Mouse (Mus musculus): ENCODE measurements at regions not wholly inside any gene's neighbourhood (a gene's known extent, or its start where the extent isn't known, plus 50 kb on each side); places are given as distances from the start of the nearest gene placed in this dataset.
A peak's percentile ranks its signal among the peaks of the same experiment; 100 is the strongest.

- Histone ChIP-seq H3K4me3 (ENCODE audit: low read depth, low read length) (no peak overlapping the region), H3K27me3 (ENCODE audit: control insufficient read depth, insufficient read depth, low read length) (no peaks in the 10 kb centered on the region), H3K4me1 (replicated peaks; ENCODE audit: control insufficient read depth, insufficient read depth, low read length) (no peaks in the 10 kb centered on the region), H3K9me3 (ENCODE audit: control insufficient read depth, low read length) (no peaks in the 10 kb centered on the region), H3K27ac (ENCODE audit: low read depth, low read length) (no peak overlapping the region), H3K4me2 (replicated peaks; ENCODE audit: low read depth, low read length) (no peak overlapping the region), H3K9ac (ENCODE audit: low read depth, low read length) (no peak overlapping the region), H3K36me3 (ENCODE audit: control insufficient read depth, insufficient read depth, low read length) (no peaks in the 10 kb centered on the region)
- ATAC-seq (ENCODE audit: low FRiP score) (no peak), DNase-seq (ENCODE audit: low spot score) (no peak)
- WGBS = 73% methylated on average over 12 of the region's 12 CpGs
Observed at GRCm38 (mm10) chr6:126374970-126375620, 160.1 kb downstream of the Kcna5 start.

- Histone ChIP-seq H3K9ac (ENCODE audit: low read depth, low read length) (no peak overlapping the region), H3K4me3 (ENCODE audit: low read depth, low read length) (no peak overlapping the region), H3K4me2 (replicated peaks; ENCODE audit: low read depth, low read length) (no peak overlapping the region), H3K27ac (ENCODE audit: low read depth, low read length) (no peak overlapping the region), H3K36me3 (ENCODE audit: control insufficient read depth, insufficient read depth, low read length) (no peaks in the 10 kb centered on the region), H3K27me3 (ENCODE audit: control insufficient read depth, insufficient read depth, low read length) (no peaks in the 10 kb centered on the region), H3K9me3 (ENCODE audit: control insufficient read depth, low read length) (no peaks in the 10 kb centered on the region), H3K4me1 (replicated peaks; ENCODE audit: control insufficient read depth, insufficient read depth, low read length) (no peaks in the 10 kb centered on the region)
- DNase-seq (ENCODE audit: low spot score) (peak; percentile 75), ATAC-seq (ENCODE audit: low FRiP score) (peak; percentile 53; the same call in 1 of the 2 replicates)
- 66% methylated on average over 5 of the region's 5 CpGs for WGBS
Observed at GRCm38 (mm10) chr6:126371971-126372370, 163.2 kb downstream of the Kcna5 start.

- 82% methylated on average over 2 of the region's 2 CpGs for WGBS
- Histone ChIP-seq H3K4me3 (ENCODE audit: low read depth, low read length) (no peak overlapping the region), H3K27ac (ENCODE audit: low read depth, low read length) (no peak overlapping the region), H3K36me3 (ENCODE audit: control insufficient read depth, insufficient read depth, low read length) (no peaks in the 10 kb centered on the region), H3K9me3 (ENCODE audit: control insufficient read depth, low read length) (no peaks in the 10 kb centered on the region), H3K27me3 (ENCODE audit: control insufficient read depth, insufficient read depth, low read length) (no peaks in the 10 kb centered on the region), H3K4me2 (replicated peaks; ENCODE audit: low read depth, low read length) (no peak overlapping the region), H3K9ac (ENCODE audit: low read depth, low read length) (no peak overlapping the region), H3K4me1 (replicated peaks; ENCODE audit: control insufficient read depth, insufficient read depth, low read length) (no peaks in the 10 kb centered on the region)
- DNase-seq (ENCODE audit: low spot score) (no peak), ATAC-seq (ENCODE audit: low FRiP score) (no peak)
Observed at GRCm38 (mm10) chr6:126371489-126371888, 163.7 kb downstream of the Kcna5 start.

- 90% methylated on average over 8 of the region's 8 CpGs for WGBS
Observed at GRCm38 (mm10) chr6:126365495-126365894, 169.7 kb downstream of the Kcna5 start.

GRCm38 (mm10) chr6:126362331-126362730 is 172.9 kb downstream of the Kcna5 start:
- H3K9ac ChIP-seq (ENCODE audit: low read depth, low read length) = no peak overlapping the region
- ATAC-seq (ENCODE audit: low FRiP score) (no peak), DNase-seq (ENCODE audit: low spot score) (no peak)
- no peak overlapping the region for H3K4me3 ChIP-seq (ENCODE audit: low read depth, low read length)
- no peak overlapping the region for H3K4me2 ChIP-seq (replicated peaks; ENCODE audit: low read depth, low read length)
- WGBS = 81% methylated on average over 3 of the region's 3 CpGs
- H3K36me3 ChIP-seq (ENCODE audit: control insufficient read depth, insufficient read depth, low read length) = no peaks in the 10 kb centered on the region
- H3K9me3 ChIP-seq (ENCODE audit: control insufficient read depth, low read length) = no peaks in the 10 kb centered on the region
- no peaks in the 10 kb centered on the region for H3K27me3 ChIP-seq (ENCODE audit: control insufficient read depth, insufficient read depth, low read length)
- no peak overlapping the region for H3K27ac ChIP-seq (ENCODE audit: low read depth, low read length)
- H3K4me1 ChIP-seq (replicated peaks; ENCODE audit: control insufficient read depth, insufficient read depth, low read length) = no peaks in the 10 kb centered on the region

More at GRCm38 (mm10) chr6:126365495-126365894, 169.7 kb downstream of the Kcna5 start:
- Histone ChIP-seq H3K4me2 (replicated peaks; ENCODE audit: low read depth, low read length) (no peak overlapping the region), H3K36me3 (ENCODE audit: control insufficient read depth, insufficient read depth, low read length) (no peaks in the 10 kb centered on the region), H3K4me3 (ENCODE audit: low read depth, low read length) (no peak overlapping the region), H3K9me3 (ENCODE audit: control insufficient read depth, low read length) (no peaks in the 10 kb centered on the region), H3K27me3 (ENCODE audit: control insufficient read depth, insufficient read depth, low read length) (no peaks in the 10 kb centered on the region), H3K4me1 (replicated peaks; ENCODE audit: control insufficient read depth, insufficient read depth, low read length) (no peaks in the 10 kb centered on the region), H3K27ac (ENCODE audit: low read depth, low read length) (no peak overlapping the region), H3K9ac (ENCODE audit: low read depth, low read length) (no peak overlapping the region)
- DNase-seq (ENCODE audit: low spot score) = no peak
- no peak for ATAC-seq (ENCODE audit: low FRiP score)

- no peaks in the 10 kb centered on the region for H3K4me1 ChIP-seq (replicated peaks; ENCODE audit: control insufficient read depth, insufficient read depth, low read length)
- H3K36me3 ChIP-seq (ENCODE audit: control insufficient read depth, insufficient read depth, low read length) = no peaks in the 10 kb centered on the region
- WGBS = 46% methylated on average over 2 of the region's 2 CpGs
- no peak overlapping the region for H3K4me2 ChIP-seq (replicated peaks; ENCODE audit: low read depth, low read length)
- no peaks in the 10 kb centered on the region for H3K9me3 ChIP-seq (ENCODE audit: control insufficient read depth, low read length)
- no peaks in the 10 kb centered on the region for H3K27me3 ChIP-seq (ENCODE audit: control insufficient read depth, insufficient read depth, low read length)
- H3K27ac ChIP-seq (ENCODE audit: low read depth, low read length) = no peak overlapping the region
- DNase-seq (ENCODE audit: low spot score) = no peak
- no peak overlapping the region for H3K4me3 ChIP-seq (ENCODE audit: low read depth, low read length)
- H3K9ac ChIP-seq (ENCODE audit: low read depth, low read length) = no peak overlapping the region
- ATAC-seq (ENCODE audit: low FRiP score) = no peak
Observed at GRCm38 (mm10) chr6:126353346-126353745, 181.9 kb downstream of the Kcna5 start.

GRCm38 (mm10) chr6:126350476-126350875 is 183.8 kb upstream of the Ntf3 start:
- no peak overlapping the region for H3K4me3 ChIP-seq (ENCODE audit: low read depth, low read length)
- no peaks in the 10 kb centered on the region for H3K4me1 ChIP-seq (replicated peaks; ENCODE audit: control insufficient read depth, insufficient read depth, low read length)
- H3K9ac ChIP-seq (ENCODE audit: low read depth, low read length) = no peak overlapping the region
- H3K4me2 ChIP-seq (replicated peaks; ENCODE audit: low read depth, low read length) = no peak overlapping the region
- no peaks in the 10 kb centered on the region for H3K9me3 ChIP-seq (ENCODE audit: control insufficient read depth, low read length)
- no peaks in the 10 kb centered on the region for H3K27me3 ChIP-seq (ENCODE audit: control insufficient read depth, insufficient read depth, low read length)
- H3K27ac ChIP-seq (ENCODE audit: low read depth, low read length) = no peak overlapping the region
- no peaks in the 10 kb centered on the region for H3K36me3 ChIP-seq (ENCODE audit: control insufficient read depth, insufficient read depth, low read length)
- WGBS = 74% methylated on average over 2 of the region's 2 CpGs
- DNase-seq (ENCODE audit: low spot score) (no peak), ATAC-seq (ENCODE audit: low FRiP score) (no peak)

- no peak overlapping the region for H3K4me3 ChIP-seq (ENCODE audit: low read depth, low read length)
- DNase-seq (ENCODE audit: low spot score) = no peak
- WGBS = 51% methylated on average over 2 of the region's 2 CpGs
Observed at GRCm38 (mm10) chr6:126349905-126350304, 183.2 kb upstream of the Ntf3 start.

GRCm38 (mm10) chr6:126345221-126345620 is 178.5 kb upstream of the Ntf3 start:
- ATAC-seq (ENCODE audit: low FRiP score) (peak; percentile 57), DNase-seq (ENCODE audit: low spot score) (peak; percentile 24)
- Histone ChIP-seq H3K9ac (ENCODE audit: low read depth, low read length) (no peak overlapping the region), H3K27ac (ENCODE audit: low read depth, low read length) (no peak overlapping the region), H3K9me3 (ENCODE audit: control insufficient read depth, low read length) (no peaks in the 10 kb centered on the region), H3K4me2 (replicated peaks; ENCODE audit: low read depth, low read length) (no peak overlapping the region), H3K36me3 (ENCODE audit: control insufficient read depth, insufficient read depth, low read length) (no peaks in the 10 kb centered on the region), H3K27me3 (ENCODE audit: control insufficient read depth, insufficient read depth, low read length) (no peaks in the 10 kb centered on the region), H3K4me3 (ENCODE audit: low read depth, low read length) (no peak overlapping the region), H3K4me1 (replicated peaks; ENCODE audit: control insufficient read depth, insufficient read depth, low read length) (no peaks in the 10 kb centered on the region)
- WGBS = 50% methylated on average over 5 of the region's 5 CpGs

More at GRCm38 (mm10) chr6:126349905-126350304, 183.2 kb upstream of the Ntf3 start:
- no peak overlapping the region for H3K4me2 ChIP-seq (replicated peaks; ENCODE audit: low read depth, low read length)
- no peaks in the 10 kb centered on the region for H3K27me3 ChIP-seq (ENCODE audit: control insufficient read depth, insufficient read depth, low read length)
- no peaks in the 10 kb centered on the region for H3K9me3 ChIP-seq (ENCODE audit: control insufficient read depth, low read length)
- ATAC-seq (ENCODE audit: low FRiP score) = no peak
- no peak overlapping the region for H3K27ac ChIP-seq (ENCODE audit: low read depth, low read length)
- H3K36me3 ChIP-seq (ENCODE audit: control insufficient read depth, insufficient read depth, low read length) = no peaks in the 10 kb centered on the region
- H3K9ac ChIP-seq (ENCODE audit: low read depth, low read length) = no peak overlapping the region
- no peaks in the 10 kb centered on the region for H3K4me1 ChIP-seq (replicated peaks; ENCODE audit: control insufficient read depth, insufficient read depth, low read length)
